Mouse (Mus musculus): Measurements from ENCODE around the gene Slain2. TPM values are rescaled to one million over a fixed set of nuclear protein-coding genes. Genes with fewer than 3 reads are reported as not detected.

Gene Slain2
- polyA plus RNA-seq, 1 experiment: 19.0 TPM

- Histone ChIP-seq H3K36me3 (ENCODE audit: control insufficient read depth, insufficient read depth) (no peaks in the 10 kb centered on the region), H3K79me2 (ENCODE audit: control insufficient read depth, insufficient read depth) (no peaks in the 10 kb centered on the region), H3ac (ENCODE audit: control insufficient read depth, insufficient read length) (no peak overlapping the region), H3K27me3 (ENCODE audit: control insufficient read depth, insufficient read depth, insufficient read length) (no peaks in the 10 kb centered on the region), H3K4me3 (no peak overlapping the region), H3K4me2 (ENCODE audit: low read depth) (no peak overlapping the region)
- TF ChIP-seq SRF (IDR thresholded peaks at IDR 0.05; ENCODE audit: control insufficient read depth, insufficient read length, low read depth): no peak
- TF ChIP-seq REST (IDR thresholded peaks at IDR 0.05; ENCODE audit: insufficient read depth, insufficient read length): no peak
- TF ChIP-seq USF1 (IDR thresholded peaks at IDR 0.05; ENCODE audit: low read depth): no peak
- no peak for TF ChIP-seq E2F4 (IDR thresholded peaks at IDR 0.05; ENCODE audit: insufficient read depth)
- TF ChIP-seq POLR2AphosphoS2 (IDR thresholded peaks at IDR 0.05; ENCODE audit: insufficient read length, low read depth): no peak
- no peak for TF ChIP-seq MYOG (IDR thresholded peaks at IDR 0.05; ENCODE audit: control insufficient read depth in 1 of 3, insufficient read depth in 1 of 3, insufficient read length in 2 of 3, low read depth in 2 of 3)
- TF ChIP-seq POLR2A (IDR thresholded peaks at IDR 0.05; ENCODE audit: insufficient read length, low read depth): no peak
- TF ChIP-seq TCF12 (IDR thresholded peaks at IDR 0.05; ENCODE audit: insufficient read depth, poor library complexity, severe bottlenecking): no peak
- no peak for TF ChIP-seq CEBPB (IDR thresholded peaks at IDR 0.05; ENCODE audit: insufficient read depth, poor library complexity, severe bottlenecking)
- no peak for TF ChIP-seq MYOD1 (IDR thresholded peaks at IDR 0.05; ENCODE audit: control insufficient read depth in 1 of 3, insufficient read length in 2 of 3, low read depth in 2 of 3)
- TF ChIP-seq MAX (IDR thresholded peaks at IDR 0.05; ENCODE audit: low read depth): no peak
- TF ChIP-seq TCF3 (IDR thresholded peaks at IDR 0.05; ENCODE audit: insufficient read length, low read depth): no peak
These were observed 14.8 kb upstream of the Slain2 start for GRCm38 (mm10) chr5:72899255-72899654.

GRCm38 (mm10) chr5:72901866-72902265 lies 12.2 kb upstream of the Slain2 start:
- H3K79me2 ChIP-seq (ENCODE audit: control insufficient read depth, insufficient read depth): no peaks in the 10 kb centered on the region
- TF ChIP-seq POLR2AphosphoS2 (IDR thresholded peaks at IDR 0.05; ENCODE audit: insufficient read length, low read depth) (no peak), MAX (IDR thresholded peaks at IDR 0.05; ENCODE audit: low read depth) (no peak), SRF (IDR thresholded peaks at IDR 0.05; ENCODE audit: control insufficient read depth, insufficient read length, low read depth) (no peak), TCF12 (IDR thresholded peaks at IDR 0.05; ENCODE audit: insufficient read depth, poor library complexity, severe bottlenecking) (no peak), POLR2A (IDR thresholded peaks at IDR 0.05; ENCODE audit: insufficient read length, low read depth) (no peak), MYOG (IDR thresholded peaks at IDR 0.05; ENCODE audit: control insufficient read depth in 1 of 3, insufficient read depth in 1 of 3, insufficient read length in 2 of 3, low read depth in 2 of 3) (no peak), USF1 (IDR thresholded peaks at IDR 0.05; ENCODE audit: low read depth) (no peak), CEBPB (IDR thresholded peaks at IDR 0.05; ENCODE audit: insufficient read depth, poor library complexity, severe bottlenecking) (no peak), REST (IDR thresholded peaks at IDR 0.05; ENCODE audit: insufficient read depth, insufficient read length) (no peak), E2F4 (IDR thresholded peaks at IDR 0.05; ENCODE audit: insufficient read depth) (no peak), MYOD1 (IDR thresholded peaks at IDR 0.05; ENCODE audit: control insufficient read depth in 1 of 3, insufficient read length in 2 of 3, low read depth in 2 of 3) (no peak), TCF3 (IDR thresholded peaks at IDR 0.05; ENCODE audit: insufficient read length, low read depth) (no peak)
- H3K36me3 ChIP-seq (ENCODE audit: control insufficient read depth, insufficient read depth): no peaks in the 10 kb centered on the region
- no peaks in the 10 kb centered on the region for H3K27me3 ChIP-seq (ENCODE audit: control insufficient read depth, insufficient read depth, insufficient read length)
- H3K4me2 ChIP-seq (ENCODE audit: low read depth): no peak overlapping the region
- no peak overlapping the region for H3K4me3 ChIP-seq
- no peak overlapping the region for H3ac ChIP-seq (ENCODE audit: control insufficient read depth, insufficient read length)

GRCm38 (mm10) chr5:72902312-72902711 lies 11.8 kb upstream of the Slain2 start:
- Histone ChIP-seq H3K4me3 (no peak overlapping the region), H3K27me3 (ENCODE audit: control insufficient read depth, insufficient read depth, insufficient read length) (no peaks in the 10 kb centered on the region), H3K36me3 (ENCODE audit: control insufficient read depth, insufficient read depth) (no peaks in the 10 kb centered on the region), H3ac (ENCODE audit: control insufficient read depth, insufficient read length) (no peak overlapping the region), H3K79me2 (ENCODE audit: control insufficient read depth, insufficient read depth) (no peaks in the 10 kb centered on the region), H3K4me2 (ENCODE audit: low read depth) (no peak overlapping the region)
- no peak for TF ChIP-seq REST (IDR thresholded peaks at IDR 0.05; ENCODE audit: insufficient read depth, insufficient read length)
- no peak for TF ChIP-seq TCF3 (IDR thresholded peaks at IDR 0.05; ENCODE audit: insufficient read length, low read depth)
- no peak for TF ChIP-seq SRF (IDR thresholded peaks at IDR 0.05; ENCODE audit: control insufficient read depth, insufficient read length, low read depth)
- no peak for TF ChIP-seq MAX (IDR thresholded peaks at IDR 0.05; ENCODE audit: low read depth)
- no peak for TF ChIP-seq MYOG (IDR thresholded peaks at IDR 0.05; ENCODE audit: control insufficient read depth in 1 of 3, insufficient read depth in 1 of 3, insufficient read length in 2 of 3, low read depth in 2 of 3)
- no peak for TF ChIP-seq E2F4 (IDR thresholded peaks at IDR 0.05; ENCODE audit: insufficient read depth)
- no peak for TF ChIP-seq TCF12 (IDR thresholded peaks at IDR 0.05; ENCODE audit: insufficient read depth, poor library complexity, severe bottlenecking)
- TF ChIP-seq CEBPB (IDR thresholded peaks at IDR 0.05; ENCODE audit: insufficient read depth, poor library complexity, severe bottlenecking): no peak
- TF ChIP-seq MYOD1 (IDR thresholded peaks at IDR 0.05; ENCODE audit: control insufficient read depth in 1 of 3, insufficient read length in 2 of 3, low read depth in 2 of 3): no peak
- no peak for TF ChIP-seq POLR2AphosphoS2 (IDR thresholded peaks at IDR 0.05; ENCODE audit: insufficient read length, low read depth)

DNA sequence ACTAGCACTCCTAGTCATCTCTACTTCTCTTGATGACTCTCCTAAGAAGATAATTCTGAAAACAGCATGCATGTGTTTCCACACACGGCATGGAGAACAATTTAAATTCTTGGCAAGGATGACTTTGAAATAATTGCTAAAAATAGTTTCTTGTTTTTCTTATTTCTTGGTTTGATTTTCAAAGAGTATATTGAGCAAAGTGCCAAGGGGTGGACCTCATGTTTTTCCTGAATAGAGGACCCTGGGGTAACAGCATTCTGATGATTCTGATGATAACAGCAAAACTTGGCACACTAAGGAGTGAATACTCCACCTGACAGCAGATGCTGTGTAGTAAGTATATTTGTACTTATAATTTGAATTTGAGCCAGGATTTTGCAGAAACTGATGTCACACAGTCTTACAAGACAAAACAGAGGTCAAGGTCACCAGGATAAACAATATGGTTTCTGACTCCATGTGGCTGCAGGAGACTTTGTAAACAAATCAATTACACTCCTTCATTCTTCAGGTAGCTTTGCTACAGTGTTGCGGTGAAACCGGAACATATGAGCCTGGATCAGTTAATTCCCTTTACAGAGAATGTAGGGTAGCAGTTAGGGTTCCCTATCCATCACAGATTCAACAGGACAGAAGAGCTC lies 11.1 kb upstream of the Slain2 start:
- TF ChIP-seq POLR2AphosphoS2 (IDR thresholded peaks at IDR 0.05; ENCODE audit: insufficient read length, low read depth) (no peak), TCF3 (IDR thresholded peaks at IDR 0.05; ENCODE audit: insufficient read length, low read depth) (no peak), CEBPB (IDR thresholded peaks at IDR 0.05; ENCODE audit: insufficient read depth, poor library complexity, severe bottlenecking) (no peak), TCF12 (IDR thresholded peaks at IDR 0.05; ENCODE audit: insufficient read depth, poor library complexity, severe bottlenecking) (no peak), SRF (IDR thresholded peaks at IDR 0.05; ENCODE audit: control insufficient read depth, insufficient read length, low read depth) (no peak)
- Histone ChIP-seq H3K79me2 (ENCODE audit: control insufficient read depth, insufficient read depth) (no peaks in the 10 kb centered on the region), H3K27me3 (ENCODE audit: control insufficient read depth, insufficient read depth, insufficient read length) (no peaks in the 10 kb centered on the region), H3ac (ENCODE audit: control insufficient read depth, insufficient read length) (no peak overlapping the region), H3K4me3 (no peak overlapping the region), H3K4me2 (ENCODE audit: low read depth) (no peak overlapping the region), H3K36me3 (ENCODE audit: control insufficient read depth, insufficient read depth) (no peaks in the 10 kb centered on the region)

All from myocyte (in vitro differentiated cells).